Mouse (Mus musculus): Measurements from ENCODE around the gene Kcnk3. TPM values are rescaled to one million over a fixed set of nuclear protein-coding genes. Genes with fewer than 3 reads are reported as not detected.

Kcnk3 gene
- polyA plus RNA-seq (2012; fragmentation: generic; extraction: Trizol): not detected
- long read RNA-seq, experiment 1: 0 reads
- long read RNA-seq, experiment 2: 0 reads

GRCm38 (mm10) chr5:30587681-30588300 lies at the start of gene Kcnk3:
Gene Kcnk3, plus strand, starts transcription at chr5:30588170.
- no peak within 1 kb of the TSS for H3ac ChIP-seq (ENCODE audit: control insufficient read depth, insufficient read length, low read depth)
- TF ChIP-seq MAX (IDR thresholded peaks at IDR 0.05) (no peak), CEBPB (IDR thresholded peaks at IDR 0.05; ENCODE audit: low read depth) (no peak), CTCF (IDR thresholded peaks at IDR 0.05; ENCODE audit: control insufficient read depth, insufficient read depth, insufficient read length) (no peak), USF1 (IDR thresholded peaks at IDR 0.05; ENCODE audit: low read depth) (no peak), MYOG (IDR thresholded peaks at IDR 0.05; ENCODE audit: control insufficient read depth, extremely low read depth, insufficient read length) (no peak), MYOD1 (IDR thresholded peaks at IDR 0.05; ENCODE audit: control insufficient read depth, insufficient read length, low read depth) (no peak), FOSL1 (IDR thresholded peaks at IDR 0.05; ENCODE audit: insufficient read depth, low read length, poor library complexity, severe bottlenecking) (no peak)
- no peaks in the 10 kb centered on the region for H3K79me3 ChIP-seq (ENCODE audit: low read depth)
- H3K4me3 ChIP-seq (ENCODE audit: insufficient read depth, poor library complexity, severe bottlenecking): no peak within 1 kb of the TSS
- H3K36me3 ChIP-seq (ENCODE audit: control insufficient read depth, insufficient read depth): no peaks in the 10 kb centered on the region
- peaks cover 73% of the 10 kb centered on the region for H3K27me3 ChIP-seq (ENCODE audit: control insufficient read depth, insufficient read depth, insufficient read length)
- H3K79me2 ChIP-seq (ENCODE audit: control insufficient read depth, insufficient read depth): no peaks in the 10 kb centered on the region

- no peaks in the 10 kb centered on the region for H3K36me3 ChIP-seq (ENCODE audit: control insufficient read depth, insufficient read depth)
- H3K79me2 ChIP-seq (ENCODE audit: control insufficient read depth, insufficient read depth): no peaks in the 10 kb centered on the region
- H3K4me3 ChIP-seq (ENCODE audit: insufficient read depth, poor library complexity, severe bottlenecking): no peak within 1 kb of the TSS
- H3ac ChIP-seq (ENCODE audit: control insufficient read depth, insufficient read length, low read depth): no peak within 1 kb of the TSS
- peaks cover 57% of the 10 kb centered on the region for H3K27me3 ChIP-seq (ENCODE audit: control insufficient read depth, insufficient read depth, insufficient read length)
- TF ChIP-seq FOSL1 (IDR thresholded peaks at IDR 0.05; ENCODE audit: insufficient read depth, low read length, poor library complexity, severe bottlenecking): no peak
- TF ChIP-seq USF1 (IDR thresholded peaks at IDR 0.05; ENCODE audit: low read depth): no peak
- no peak for TF ChIP-seq MYOG (IDR thresholded peaks at IDR 0.05; ENCODE audit: control insufficient read depth, extremely low read depth, insufficient read length)
- TF ChIP-seq CEBPB (IDR thresholded peaks at IDR 0.05; ENCODE audit: low read depth): no peak
- H3K79me3 ChIP-seq (ENCODE audit: low read depth): no peaks in the 10 kb centered on the region
Observed at GRCm38 (mm10) chr5:30545698-30546097, 42.3 kb upstream of the Kcnk3 start, which contains the start of gene Cib4. Gene Cib4, minus strand, starts transcription at chr5:30545836.

GRCm38 (mm10) chr5:30548681-30549080 lies 39.3 kb upstream of the Kcnk3 start:
- Histone ChIP-seq H3K27me3 (ENCODE audit: control insufficient read depth, insufficient read depth, insufficient read length) (peaks cover 70% of the 10 kb centered on the region), H3K36me3 (ENCODE audit: control insufficient read depth, insufficient read depth) (no peaks in the 10 kb centered on the region), H3K79me2 (ENCODE audit: control insufficient read depth, insufficient read depth) (no peaks in the 10 kb centered on the region), H3K79me3 (ENCODE audit: low read depth) (no peaks in the 10 kb centered on the region), H3K4me3 (ENCODE audit: insufficient read depth, poor library complexity, severe bottlenecking) (no peak overlapping the region), H3ac (ENCODE audit: control insufficient read depth, insufficient read length, low read depth) (no peak overlapping the region)
- TF ChIP-seq MYOD1 (IDR thresholded peaks at IDR 0.05; ENCODE audit: control insufficient read depth, insufficient read length, low read depth) (no peak), MAX (IDR thresholded peaks at IDR 0.05) (no peak), USF1 (IDR thresholded peaks at IDR 0.05; ENCODE audit: low read depth) (no peak), CEBPB (IDR thresholded peaks at IDR 0.05; ENCODE audit: low read depth) (no peak), MYOG (IDR thresholded peaks at IDR 0.05; ENCODE audit: control insufficient read depth, extremely low read depth, insufficient read length) (no peak), FOSL1 (IDR thresholded peaks at IDR 0.05; ENCODE audit: insufficient read depth, low read length, poor library complexity, severe bottlenecking) (no peak), CTCF (IDR thresholded peaks at IDR 0.05; ENCODE audit: control insufficient read depth, insufficient read depth, insufficient read length) (no peak)

- Histone ChIP-seq H3K79me3 (ENCODE audit: low read depth) (no peaks in the 10 kb centered on the region), H3K27me3 (ENCODE audit: control insufficient read depth, insufficient read depth, insufficient read length) (peaks cover 74% of the 10 kb centered on the region), H3K79me2 (ENCODE audit: control insufficient read depth, insufficient read depth) (no peaks in the 10 kb centered on the region), H3K4me3 (ENCODE audit: insufficient read depth, poor library complexity, severe bottlenecking) (no peak overlapping the region), H3ac (ENCODE audit: control insufficient read depth, insufficient read length, low read depth) (no peak overlapping the region), H3K36me3 (ENCODE audit: control insufficient read depth, insufficient read depth) (no peaks in the 10 kb centered on the region)
- TF ChIP-seq MYOD1 (IDR thresholded peaks at IDR 0.05; ENCODE audit: control insufficient read depth, insufficient read length, low read depth) (no peak), CEBPB (IDR thresholded peaks at IDR 0.05; ENCODE audit: low read depth) (no peak)
Observed at GRCm38 (mm10) chr5:30550334-30551021, 37.5 kb upstream of the Kcnk3 start.

DNA sequence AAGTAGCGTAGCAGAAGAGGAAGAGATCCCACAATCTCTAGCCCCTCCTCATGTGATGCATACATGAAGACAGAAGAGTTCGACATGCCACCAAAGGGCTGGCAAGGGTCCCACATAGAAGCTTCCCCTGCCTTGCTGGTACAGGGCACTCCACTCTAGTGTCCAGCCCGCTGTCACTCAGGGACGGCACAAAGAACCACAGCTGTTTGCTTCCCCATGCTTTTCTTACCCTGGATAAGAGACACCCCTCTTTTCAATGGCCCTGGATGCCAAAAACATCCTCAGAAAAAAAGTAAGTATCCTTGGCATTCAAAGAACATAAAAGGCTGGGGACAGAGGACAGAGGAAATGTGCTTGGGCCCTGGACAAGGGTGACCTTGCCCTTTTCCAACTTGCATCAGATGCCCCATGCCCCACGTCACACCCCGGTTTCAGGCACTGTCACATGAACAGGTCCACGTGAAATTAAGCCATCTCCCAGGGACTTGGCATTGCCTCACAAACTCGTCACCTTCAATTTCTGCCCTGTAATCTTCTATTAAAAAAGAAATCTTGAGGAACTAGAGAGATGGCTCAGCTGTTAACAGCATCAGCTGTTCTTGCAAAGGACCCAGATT lies 36.8 kb upstream of the Kcnk3 start:
- Histone ChIP-seq H3K79me2 (ENCODE audit: control insufficient read depth, insufficient read depth) (no peaks in the 10 kb centered on the region), H3ac (ENCODE audit: control insufficient read depth, insufficient read length, low read depth) (no peak overlapping the region), H3K27me3 (ENCODE audit: control insufficient read depth, insufficient read depth, insufficient read length) (peaks cover 72% of the 10 kb centered on the region), H3K79me3 (ENCODE audit: low read depth) (no peaks in the 10 kb centered on the region), H3K4me3 (ENCODE audit: insufficient read depth, poor library complexity, severe bottlenecking) (no peak overlapping the region), H3K36me3 (ENCODE audit: control insufficient read depth, insufficient read depth) (no peaks in the 10 kb centered on the region)
- no peak for TF ChIP-seq USF1 (IDR thresholded peaks at IDR 0.05; ENCODE audit: low read depth)
- no peak for TF ChIP-seq CTCF (IDR thresholded peaks at IDR 0.05; ENCODE audit: control insufficient read depth, insufficient read depth, insufficient read length)
- no peak for TF ChIP-seq MAX (IDR thresholded peaks at IDR 0.05)

- Histone ChIP-seq H3K4me3 (ENCODE audit: insufficient read depth, poor library complexity, severe bottlenecking) (no peak overlapping the region), H3K79me3 (ENCODE audit: low read depth) (no peaks in the 10 kb centered on the region), H3K27me3 (ENCODE audit: control insufficient read depth, insufficient read depth, insufficient read length) (peaks cover 72% of the 10 kb centered on the region), H3ac (ENCODE audit: control insufficient read depth, insufficient read length, low read depth) (no peak overlapping the region), H3K36me3 (ENCODE audit: control insufficient read depth, insufficient read depth) (no peaks in the 10 kb centered on the region), H3K79me2 (ENCODE audit: control insufficient read depth, insufficient read depth) (no peaks in the 10 kb centered on the region)
- TF ChIP-seq MAX (IDR thresholded peaks at IDR 0.05) (no peak), USF1 (IDR thresholded peaks at IDR 0.05; ENCODE audit: low read depth) (no peak)
Observed at GRCm38 (mm10) chr5:30552006-30552405, 36.0 kb upstream of the Kcnk3 start.
